Mouse (Mus musculus): ENCODE results near the gene Klhl32.

- TF ChIP-seq POLR2A (IDR thresholded peaks at IDR 0.05; ENCODE audit: insufficient read length, low read depth) (no peak), MYOG (IDR thresholded peaks at IDR 0.05; ENCODE audit: control insufficient read depth in 1 of 3, insufficient read depth in 1 of 3, insufficient read length in 2 of 3, low read depth in 2 of 3) (no peak)
Observed at GRCm38 (mm10) chr4:24583997-24584396, 266.9 kb downstream of the Klhl32 start.

All from myocyte (in vitro differentiated cells).